Mouse (Mus musculus) right cerebral cortex, adult 2 months (tissue): ENCODE measurements around the gene Samd15.
"Not testable (repeated sequence)": the region's sequence is repeated elsewhere in the genome, so short reads cannot be mapped to it uniquely, and the experiment has no call there.

Experiments
- DNase-seq, 2 experiments: peaks; one replicate each; pipeline ENCODE4 v3.0.0; 2021 to 2022; ENCODE audit warnings: low spot score in 2 of 2

Samd15 gene

DNA sequence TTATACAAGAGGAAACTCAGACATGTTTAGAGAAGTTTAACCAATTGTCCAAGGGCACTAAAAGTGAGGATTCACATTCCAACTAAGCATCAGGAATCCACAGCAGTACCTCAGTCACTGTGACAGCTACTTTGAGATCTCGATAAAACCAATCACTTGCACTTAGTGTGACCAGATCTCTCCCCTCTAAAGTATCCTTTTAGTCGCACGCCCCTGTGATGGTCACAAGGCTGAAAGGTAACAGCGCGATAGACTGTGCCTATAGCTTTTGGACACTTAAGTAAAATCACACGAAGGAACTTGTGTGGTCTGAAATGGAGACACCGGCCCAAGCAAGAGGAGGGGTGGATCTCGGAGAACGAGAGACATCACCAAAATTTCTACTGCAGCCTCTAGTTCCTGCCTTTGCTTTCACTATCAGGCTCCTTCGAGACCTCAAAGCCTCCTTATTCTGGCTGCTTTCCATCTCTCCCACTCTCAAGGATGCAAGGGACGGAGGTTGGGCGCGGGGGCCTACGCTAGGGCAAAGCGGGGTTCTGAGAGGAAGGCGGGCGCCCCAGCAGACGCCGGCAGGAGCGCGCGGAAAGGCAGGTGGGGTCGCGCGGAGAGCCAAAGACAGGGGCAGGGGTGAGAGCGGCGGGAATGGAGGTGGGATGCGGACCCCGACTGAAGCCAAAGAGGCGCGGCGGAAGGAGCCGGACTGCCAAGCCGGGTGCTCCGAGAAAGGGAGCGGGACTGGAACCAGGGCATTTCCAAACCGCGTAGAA is at the start of gene Samd15:
Samd15 (plus strand) TSS at position 518 of the 767 bp plus-strand sequence.
- peak; percentile 44 to 51 for DNase-seq

DNA sequence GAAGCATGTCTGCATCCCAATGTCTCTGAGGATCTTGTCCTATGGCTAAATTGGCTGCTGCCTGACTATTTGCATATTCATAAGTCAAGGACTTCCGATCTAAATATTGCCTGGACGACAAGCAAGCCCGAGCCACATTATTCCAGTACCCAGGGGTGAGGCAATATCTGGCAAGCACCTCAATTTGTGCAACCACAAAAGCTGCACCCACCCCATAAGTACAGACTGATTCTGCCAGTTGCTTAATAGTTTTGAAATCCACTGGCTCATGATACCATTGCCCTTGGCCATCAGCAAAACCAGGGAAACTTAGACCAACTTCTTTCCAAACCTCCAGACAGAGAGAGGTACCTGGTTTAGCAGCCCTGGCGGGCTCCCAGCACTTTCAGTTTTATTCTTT is 45.1 kb upstream of the Samd15 start:
- not testable (repeated sequence) for DNase-seq

DNA sequence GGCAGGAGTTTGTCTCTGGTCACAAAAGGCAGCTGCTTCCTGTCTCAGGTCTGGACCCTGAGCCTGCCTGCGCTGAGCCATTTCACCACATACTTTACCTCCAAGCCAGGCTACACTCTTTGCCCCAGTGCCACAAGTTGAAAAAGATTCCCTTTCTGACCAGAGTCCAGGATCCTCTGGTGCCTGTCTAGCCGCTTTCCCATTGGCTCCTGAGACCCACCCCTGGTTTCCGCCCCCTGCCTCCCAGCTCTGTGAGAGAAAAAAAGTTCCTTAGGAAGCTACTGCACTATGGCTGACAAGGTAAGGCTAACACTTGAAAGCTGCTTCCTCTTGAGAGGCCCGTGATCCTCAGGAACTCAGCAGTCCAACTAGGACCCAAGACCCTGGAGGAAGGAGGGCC is 42.2 kb upstream of the Samd15 start:
- DNase-seq, result no peak

DNA sequence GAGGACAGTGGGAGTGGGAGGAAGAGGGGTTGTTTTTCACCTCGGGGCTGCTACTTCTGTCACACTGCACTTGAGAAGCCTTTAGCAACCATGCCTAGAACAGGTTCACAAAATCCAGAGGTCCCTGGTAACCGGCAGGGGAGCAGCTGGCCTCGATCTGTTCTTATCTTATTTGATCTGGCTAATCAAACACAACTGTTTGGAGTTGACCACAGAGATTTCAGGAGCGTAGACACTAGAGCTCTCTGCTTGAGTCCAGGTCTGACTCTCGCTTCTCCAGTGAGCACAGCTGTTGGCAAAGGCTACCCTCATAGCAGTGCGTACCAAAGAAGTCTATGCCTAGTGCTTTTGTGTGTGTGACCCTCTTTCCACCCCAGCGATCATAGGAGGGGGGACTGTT is 41.4 kb upstream of the Samd15 start:
- no peak for DNase-seq

DNA sequence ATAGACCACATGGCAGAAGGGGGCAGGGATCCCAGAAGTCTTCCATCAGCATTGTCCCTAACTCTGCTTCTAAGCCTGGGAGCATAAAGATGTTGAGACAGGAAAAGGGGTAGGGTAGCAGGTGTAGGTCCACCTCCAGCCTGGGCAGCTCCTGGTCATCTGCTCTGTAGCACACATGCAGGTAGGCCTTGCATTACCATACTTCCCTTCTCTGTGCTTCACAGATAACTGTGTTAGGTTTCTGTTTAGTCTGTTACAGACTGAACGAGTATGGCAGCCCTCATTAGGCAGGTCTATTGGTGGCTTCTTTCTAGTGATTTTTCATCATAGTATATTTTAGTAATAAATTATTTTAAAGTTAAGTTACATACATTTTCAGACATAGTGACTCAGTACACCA is 39.2 kb upstream of the Samd15 start:
- DNase-seq, result no peak

DNA sequence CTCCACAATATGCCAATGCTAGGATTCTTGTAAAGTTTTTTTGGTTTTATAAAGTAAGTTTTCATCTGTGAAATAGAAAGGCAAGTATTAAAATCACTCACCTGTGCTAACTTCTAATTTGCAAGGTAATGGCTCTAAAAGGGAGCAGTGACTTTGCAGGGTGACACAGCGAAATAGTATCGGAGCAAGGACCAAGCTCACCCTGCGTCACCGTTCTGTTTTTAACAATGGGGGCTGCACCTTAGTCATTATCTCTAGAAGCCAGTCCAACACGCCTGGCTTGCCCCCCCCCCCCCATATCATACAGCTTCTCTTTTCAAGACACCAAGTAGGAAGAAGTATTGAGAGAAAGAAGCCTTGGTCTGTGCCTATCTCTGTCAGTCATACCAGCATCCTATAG is 38.7 kb upstream of the Samd15 start:
- no peak for DNase-seq

DNA sequence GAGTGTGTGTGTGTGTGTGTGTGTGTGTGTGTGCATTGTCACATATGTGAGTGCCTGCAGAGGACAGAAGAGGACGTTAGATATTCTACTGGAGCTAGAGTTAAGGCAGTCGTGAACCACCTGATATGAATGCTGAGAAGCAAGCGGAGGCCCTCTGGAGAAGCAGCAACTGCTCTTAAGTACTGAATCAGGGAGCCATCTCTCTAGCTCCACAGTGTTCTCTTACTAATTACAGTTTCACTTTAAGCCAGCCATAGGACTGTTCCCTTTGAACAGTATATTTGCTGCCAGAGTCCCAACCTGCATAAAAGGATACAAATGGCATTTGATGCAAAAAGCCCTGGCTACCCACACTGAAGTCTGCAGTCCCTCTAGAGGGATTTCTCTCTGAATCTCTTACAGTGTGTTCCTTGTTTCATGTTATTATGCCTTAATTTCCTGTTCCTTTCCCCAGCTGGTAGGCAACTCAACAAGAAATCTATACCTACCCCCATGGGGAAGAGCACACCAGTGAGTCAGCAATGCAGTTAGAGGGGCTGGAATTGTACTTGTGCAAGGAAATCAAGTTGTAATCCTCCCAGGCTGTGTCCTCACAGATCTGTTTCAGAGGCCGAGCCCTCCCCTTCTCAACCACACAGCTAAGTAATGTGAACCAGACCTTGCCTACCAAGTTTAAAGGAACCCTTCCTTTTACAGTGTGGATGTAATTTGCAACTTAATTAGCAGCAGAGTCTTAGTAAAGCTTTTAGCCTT is 24.2 kb upstream of the Samd15 start:
- DNase-seq, result no peak

DNA sequence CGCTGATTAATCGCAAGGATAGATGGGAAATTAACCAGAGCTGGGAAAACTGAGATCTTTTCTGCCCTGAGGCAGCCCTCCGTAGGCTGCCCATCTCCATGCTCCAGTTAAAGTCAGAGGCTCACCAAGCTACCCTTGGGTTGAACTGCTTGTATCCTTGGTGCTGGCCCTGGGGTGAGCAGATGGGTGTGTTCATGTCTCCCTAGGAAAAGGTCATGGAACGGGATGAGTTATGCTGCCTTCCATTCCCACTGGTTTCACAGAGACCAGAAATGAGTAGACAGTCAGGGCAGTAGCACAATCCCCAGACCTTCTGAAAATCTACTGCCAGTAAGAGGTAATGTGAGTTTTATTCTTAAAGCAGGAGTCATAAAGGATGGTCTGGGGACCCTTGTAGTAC is 21.9 kb upstream of the Samd15 start:
- DNase-seq, result no peak

DNA sequence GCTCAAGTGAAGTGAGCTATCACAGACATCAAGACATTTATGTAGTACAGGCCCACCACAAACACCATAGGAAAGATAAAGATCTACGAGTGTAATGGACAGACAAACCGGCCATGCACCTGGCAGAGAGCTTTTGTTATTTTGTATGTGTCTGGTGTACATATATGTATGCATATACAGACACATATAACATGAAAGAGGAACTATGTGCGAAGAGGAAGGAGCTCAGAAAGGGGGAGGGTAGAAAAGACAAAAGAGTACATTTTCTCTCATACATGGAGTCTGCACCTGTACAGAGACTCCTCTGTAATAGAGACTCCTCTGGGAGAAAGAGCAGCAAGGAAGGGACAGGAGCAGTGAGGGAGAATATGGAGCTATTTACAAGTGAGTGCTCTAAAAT is 6.5 kb upstream of the Samd15 start:
- DNase-seq, result no peak

DNA sequence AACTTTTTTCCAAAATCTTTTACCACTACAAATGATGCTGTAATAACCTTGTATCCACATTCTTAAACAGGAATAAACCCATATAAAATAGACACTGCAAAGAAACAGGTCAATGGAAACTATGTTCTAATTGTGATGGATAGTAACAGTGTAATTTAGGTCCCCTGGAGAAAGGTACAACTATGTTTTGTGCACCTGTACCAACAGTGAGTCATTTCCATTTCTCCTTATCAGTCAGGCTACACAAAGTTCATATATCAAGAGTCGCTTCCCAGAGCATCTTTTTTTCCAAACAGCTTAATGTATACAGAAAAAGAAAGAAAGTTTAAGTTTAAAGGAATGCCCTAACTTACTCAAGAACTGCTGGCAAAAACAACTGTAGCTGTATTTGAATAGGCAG is 4.5 kb upstream of the Samd15 start:
- no peak for DNase-seq

DNA sequence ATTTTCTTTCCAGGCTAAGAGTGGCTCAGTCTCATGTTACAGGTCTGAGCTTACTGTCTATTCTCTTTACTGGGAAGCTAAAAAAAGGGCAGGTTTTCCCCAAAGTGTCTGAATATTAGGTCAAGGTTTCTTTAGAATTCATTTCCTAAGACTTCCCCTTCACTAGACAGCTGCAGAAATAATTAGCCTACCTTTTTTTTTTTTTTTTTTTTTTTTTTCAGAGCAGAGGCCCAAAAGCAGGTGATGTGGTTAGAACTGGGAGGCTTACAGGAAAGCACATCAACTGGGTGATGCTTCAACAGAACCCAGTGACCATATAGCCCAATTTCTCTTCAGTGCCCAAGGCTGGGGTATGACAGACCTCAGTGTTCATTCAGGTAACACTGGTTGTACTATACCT is 3.2 kb upstream of the Samd15 start:
- no peak for DNase-seq

DNA sequence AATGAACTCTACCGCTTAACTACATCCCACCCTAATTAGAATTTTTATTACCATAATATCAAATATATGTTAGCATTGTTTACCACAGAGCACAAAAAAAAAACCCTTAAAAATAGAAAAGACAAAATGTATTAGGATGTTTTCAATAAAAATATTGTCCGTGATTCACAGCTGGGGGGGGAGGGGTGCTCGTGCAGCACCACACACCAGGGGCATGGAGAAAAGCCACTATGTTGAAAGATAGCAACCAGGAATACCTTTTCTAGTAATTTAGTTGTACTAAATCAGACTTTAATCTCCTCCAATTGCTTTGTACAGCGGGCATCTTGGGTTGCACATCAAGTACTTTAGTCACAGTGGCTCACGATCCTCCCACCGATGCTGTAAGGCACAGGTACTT is 731 bp upstream of the Samd15 start:
- peak in 1 of 2 experiments; percentile 23 for DNase-seq

DNA sequence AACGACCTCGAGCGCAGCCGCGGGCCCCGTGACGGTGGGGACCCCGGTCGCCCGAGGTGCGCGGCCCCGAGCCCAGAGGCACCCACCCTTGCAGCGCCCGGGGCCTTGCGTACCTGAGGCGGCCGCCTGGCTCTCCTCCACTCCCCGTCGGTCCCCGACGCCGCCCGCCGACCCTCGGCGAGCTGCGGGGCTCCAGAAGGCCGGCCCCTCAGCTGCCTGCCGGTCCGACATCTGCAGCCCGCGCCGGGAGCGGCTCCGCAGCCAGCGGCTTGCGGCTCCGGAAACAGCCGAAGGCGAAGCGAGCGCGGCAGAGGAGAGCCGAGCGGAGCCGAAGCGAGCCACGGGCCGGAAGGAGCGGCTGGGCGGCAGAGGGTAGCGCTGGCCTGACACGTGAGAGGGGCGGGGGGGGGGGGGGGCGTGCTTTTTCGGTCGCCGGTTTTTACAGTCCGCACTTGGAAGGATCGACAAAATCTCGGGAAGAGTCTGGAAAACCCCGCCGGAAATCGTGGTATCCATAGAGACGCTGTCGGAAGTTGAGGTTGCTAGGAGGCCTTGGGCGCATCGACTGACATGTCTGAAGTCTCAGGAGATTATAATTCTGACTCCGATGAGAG is 557 bp downstream of the Samd15 start, which contains the start of gene Tmed8:
Tmed8 (minus strand) TSS at position 482 of the 614 bp plus-strand sequence.
- DNase-seq, result peak; percentile 73 to 74

DNA sequence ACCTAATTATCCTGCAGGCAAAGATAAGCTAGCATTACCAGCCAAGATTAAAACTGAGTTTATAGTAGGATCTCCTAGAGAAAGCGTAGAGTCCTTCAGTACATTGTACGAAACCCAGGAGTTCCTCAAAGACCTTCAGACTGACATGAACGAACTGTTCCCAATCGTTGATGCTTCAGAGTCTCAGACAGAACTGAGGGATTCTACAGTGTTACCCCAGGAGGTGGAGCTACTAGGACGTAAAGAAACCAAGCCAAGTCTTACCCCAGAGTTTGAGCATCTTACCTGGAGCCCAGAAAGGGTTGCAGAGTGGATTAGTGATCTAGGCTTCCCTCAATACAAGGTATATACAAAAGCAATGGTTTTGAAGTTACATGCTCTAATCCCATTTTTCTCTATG is 2.2 kb downstream of the Samd15 start:
- no peak for DNase-seq

DNA sequence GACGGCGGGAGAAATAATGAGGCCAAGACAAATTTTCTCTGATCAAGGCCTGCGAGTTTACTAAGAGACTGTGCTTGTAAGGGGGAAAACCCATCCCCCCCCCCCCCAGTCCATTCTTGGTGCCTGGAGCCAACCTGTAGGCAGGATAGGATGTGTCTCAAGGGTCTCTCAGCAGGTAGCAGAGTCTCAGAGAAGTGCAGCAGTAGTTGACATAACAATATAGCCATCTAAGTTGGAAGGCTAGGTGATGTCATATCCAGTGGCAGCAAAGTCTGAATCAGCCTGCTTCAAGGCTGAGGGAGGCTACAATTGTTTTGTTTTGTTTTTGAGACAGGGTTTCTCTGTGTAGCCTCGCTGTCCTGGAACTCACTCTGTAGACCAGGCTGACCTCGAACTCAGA is 6.3 kb downstream of the Samd15 start:
- DNase-seq, result not testable (repeated sequence)

DNA sequence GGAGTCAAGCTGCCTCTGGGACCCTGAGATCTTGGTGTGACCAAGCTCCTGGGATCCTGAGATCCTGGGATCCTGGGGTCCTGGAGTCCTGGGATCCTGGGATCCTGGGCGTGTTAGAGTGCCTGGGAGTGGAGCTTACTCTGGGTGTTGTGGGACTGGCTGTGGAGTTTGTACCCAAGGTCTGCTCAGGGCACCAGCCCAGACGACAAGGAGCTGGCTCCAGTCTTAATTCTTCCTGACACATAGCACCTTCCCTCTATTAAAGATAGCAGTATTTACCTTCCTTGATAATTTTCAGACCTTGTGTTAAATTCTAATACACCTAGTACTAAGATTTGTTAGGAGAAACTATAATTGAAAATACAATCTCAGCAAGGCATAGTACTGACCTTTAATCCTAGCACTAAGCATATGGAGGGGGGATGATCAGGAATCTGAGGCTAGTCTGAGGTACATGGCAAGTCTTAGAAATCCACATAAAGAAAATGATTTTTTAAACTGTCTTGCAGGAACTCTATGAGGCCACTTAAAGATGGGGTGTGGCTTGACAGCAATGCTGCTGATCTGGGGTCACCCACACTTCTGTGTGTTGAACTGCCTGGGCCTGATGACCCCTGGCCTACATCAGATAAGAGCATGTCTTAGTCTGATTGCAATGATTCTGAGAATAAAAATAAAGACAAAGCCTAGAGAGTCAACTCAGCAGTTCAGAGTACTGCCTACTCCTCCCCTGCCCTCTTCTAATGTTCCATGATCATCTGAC is 13.5 kb downstream of the Samd15 start:
- no peak for DNase-seq

DNA sequence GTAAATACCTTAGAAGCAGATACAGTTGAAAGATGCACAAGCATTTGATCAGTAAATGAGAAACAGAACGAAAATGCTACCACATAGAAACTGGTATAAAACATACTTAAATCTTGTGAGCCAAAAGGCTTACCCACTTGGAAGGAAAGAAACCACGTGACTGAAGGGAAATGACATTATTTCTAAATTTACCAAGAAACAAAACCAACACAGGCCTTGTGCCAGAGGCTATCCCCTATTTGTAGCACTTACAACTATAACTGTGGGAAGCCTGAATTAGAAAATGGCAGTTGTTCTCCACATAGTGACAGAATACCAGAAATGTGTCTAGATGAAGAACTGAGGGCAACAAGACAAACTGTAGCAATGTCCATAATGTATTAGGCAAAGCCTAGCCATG is 16.5 kb downstream of the Samd15 start:
- DNase-seq, result no peak

DNA sequence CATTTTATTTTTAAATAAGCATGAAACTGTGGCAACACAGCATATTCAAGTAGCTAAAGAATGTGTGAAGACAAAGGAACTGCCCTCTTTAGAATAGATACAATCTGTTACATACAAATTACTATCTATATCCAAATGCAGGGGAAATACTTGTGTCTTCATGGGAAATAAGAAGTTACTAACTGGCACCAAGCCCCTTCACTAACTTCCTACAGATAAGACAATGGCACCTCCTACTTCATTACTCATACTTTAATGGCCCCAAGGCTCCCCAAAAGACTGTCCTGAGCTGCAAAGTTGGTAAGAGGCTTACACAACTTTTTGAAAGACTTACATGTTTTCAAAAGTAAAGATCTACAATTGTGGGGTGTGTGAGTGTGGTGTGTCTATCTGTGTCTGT is 18.1 kb downstream of the Samd15 start:
- no peak for DNase-seq

DNA sequence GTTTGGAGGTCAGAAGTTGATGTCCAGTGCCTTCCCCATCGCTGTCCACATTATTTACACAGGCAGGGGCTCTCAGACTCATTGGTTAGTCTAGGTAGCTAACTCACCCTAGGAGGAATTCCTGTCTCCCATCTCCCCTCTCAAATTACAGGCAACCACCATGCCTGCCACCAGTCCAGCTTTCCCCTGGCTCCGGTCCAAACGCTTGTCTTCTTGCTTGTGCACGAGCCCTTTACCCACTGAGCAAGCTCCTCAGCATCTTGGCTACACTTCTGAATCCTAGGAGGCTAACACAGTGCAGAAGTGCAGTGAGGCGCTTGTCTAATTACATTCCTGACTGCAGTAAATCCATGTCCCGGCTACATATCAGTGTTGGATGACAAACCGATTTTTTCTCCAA is 19.8 kb downstream of the Samd15 start:
- DNase-seq, result no peak

DNA sequence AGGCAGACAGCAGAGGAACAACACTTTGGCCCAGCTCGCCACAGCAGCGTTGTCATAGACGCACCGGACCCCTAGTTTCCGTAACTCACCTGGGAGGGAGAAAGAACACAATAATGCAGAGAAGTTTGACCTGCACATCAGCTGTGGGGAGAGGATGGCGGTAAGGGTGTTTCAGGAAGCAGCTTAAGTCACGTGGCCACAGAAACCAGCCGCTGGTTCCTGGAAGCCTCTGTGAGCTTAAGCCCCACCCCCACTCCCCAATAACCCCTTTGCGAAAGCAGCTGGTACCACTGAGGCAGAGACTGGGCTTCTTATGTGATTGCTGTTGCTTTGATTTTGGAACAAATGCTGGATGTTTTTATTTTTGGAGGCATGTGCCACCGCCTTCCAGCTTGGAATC is 25.4 kb downstream of the Samd15 start:
- DNase-seq, result no peak

DNA sequence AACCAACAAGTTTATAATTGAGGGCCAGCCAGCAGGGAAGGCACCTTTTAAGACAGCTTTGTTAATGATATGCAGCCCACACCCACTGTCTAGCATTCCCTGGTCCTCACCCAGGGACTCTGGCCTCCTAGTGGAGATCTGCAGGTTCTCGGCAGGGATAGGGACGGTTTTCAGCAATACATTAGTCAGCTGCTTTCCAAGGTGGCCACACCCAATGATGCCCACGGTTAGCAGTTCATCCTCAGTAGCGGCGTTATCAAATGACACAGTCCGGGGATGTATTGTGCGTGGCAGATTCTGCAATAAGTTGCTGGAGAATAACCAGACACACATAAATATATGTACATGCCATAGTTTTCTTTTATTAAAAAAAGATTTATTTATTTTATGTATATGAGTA is 27.3 kb downstream of the Samd15 start:
- DNase-seq, result no peak

DNA sequence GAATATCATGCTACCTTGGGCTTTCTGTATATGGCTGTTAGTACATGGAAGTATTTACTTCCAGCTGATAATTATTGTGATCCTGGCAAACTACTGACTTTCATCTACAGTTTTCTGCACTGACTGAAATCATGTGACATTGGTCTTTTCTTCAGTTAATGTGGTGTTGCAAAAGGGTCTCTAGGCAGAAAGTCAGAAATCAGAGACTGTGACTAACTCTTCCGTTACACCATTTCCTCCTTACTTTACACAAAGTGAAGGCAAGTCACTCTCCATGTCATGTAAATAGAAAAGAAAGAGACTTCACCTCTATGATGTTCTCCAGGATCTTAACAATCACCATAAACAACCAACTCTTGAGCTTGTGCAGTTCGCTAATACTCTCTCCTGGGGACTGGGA is 30.1 kb downstream of the Samd15 start:
- no peak for DNase-seq
